Mouse (Mus musculus) embryo, embryonic 9.5 days (tissue): Measurements from ENCODE around the gene Ninl.
"Not testable (repeated sequence)": the region's sequence is repeated elsewhere in the genome, so short reads cannot be mapped to it uniquely, and the experiment has no call there.

Source experiments
- DNase-seq: peaks from one replicate; pipeline ENCODE4 v3.0.0-alpha.2; 2017; ENCODE audit errors: extremely low spot score

Ninl gene

GRCm38 (mm10) chr2:150949652-150950051, 89.5 kb downstream of the Ninl start:
- no peak for DNase-seq

GRCm38 (mm10) chr2:150948786-150949185, 90.4 kb downstream of the Ninl start:
- no peak for DNase-seq

GRCm38 (mm10) chr2:150947880-150948611, 91.1 kb downstream of the Ninl start:
- DNase-seq: not testable (repeated sequence)

GRCm38 (mm10) chr2:150947341-150947740, 91.8 kb downstream of the Ninl start:
- not testable (repeated sequence) for DNase-seq

GRCm38 (mm10) chr2:150944017-150944416, 95.2 kb downstream of the Ninl start:
- DNase-seq: no peak

GRCm38 (mm10) chr2:150934659-150935058, 104.5 kb downstream of the Ninl start:
- no peak for DNase-seq

- no peak for DNase-seq
Measured at GRCm38 (mm10) chr2:150933482-150933881, 105.7 kb downstream of the Ninl start.

- no peak for DNase-seq
Measured at GRCm38 (mm10) chr2:150930806-150931205, 108.4 kb downstream of the Ninl start.

GRCm38 (mm10) chr2:150929156-150929555, 110.0 kb downstream of the Ninl start:
- DNase-seq: no peak

- no peak for DNase-seq
Measured at GRCm38 (mm10) chr2:150927038-150927720, 112.0 kb downstream of the Ninl start.

- no peak for DNase-seq
Measured at GRCm38 (mm10) chr2:150923505-150923904, 115.7 kb downstream of the Ninl start.

GRCm38 (mm10) chr2:150923026-150923425, 116.2 kb downstream of the Ninl start:
- no peak for DNase-seq

GRCm38 (mm10) chr2:150922165-150922564, 117.0 kb downstream of the Ninl start:
- DNase-seq: no peak

GRCm38 (mm10) chr2:150921697-150922096, 117.5 kb downstream of the Ninl start:
- DNase-seq: no peak

GRCm38 (mm10) chr2:150920543-150920942, 118.6 kb downstream of the Ninl start:
- DNase-seq: no peak

GRCm38 (mm10) chr2:150918720-150919119, 120.5 kb downstream of the Ninl start:
- DNase-seq: no peak

- no peak for DNase-seq
Measured at GRCm38 (mm10) chr2:150915786-150916185, 123.4 kb downstream of the Ninl start.

GRCm38 (mm10) chr2:150914781-150915515, 124.2 kb downstream of the Ninl start:
- DNase-seq: no peak

GRCm38 (mm10) chr2:150910295-150910881, 128.8 kb downstream of the Ninl start:
- DNase-seq: no peak

- DNase-seq: peak; percentile 95
Measured at GRCm38 (mm10) chr2:150909429-150910039, 129.6 kb downstream of the Ninl start.

- not testable (repeated sequence) for DNase-seq
Measured at GRCm38 (mm10) chr2:150908881-150909280, 130.3 kb downstream of the Ninl start.
